10 mouse cellular contexts compared by ENCODE assay signal in genomic region chr6:82872332-82872707, GRCm38 (mm10).
DNase-seq lines count a peak whose midpoint lies in the region; ATAC-seq and TF ChIP-seq lines count a peak whose summit lies in the region.
"Had no signal": no experiment of that assay in that cellular context is flagged by ENCODE, and none has a peak within 500 bp of the region (broad histone marks: within the 10 kb centered on the region; RNA-seq: fewer than 3 reads in every experiment).

No protein-coding gene starts in this region.

- no peak for DNase-seq in kidney, postnatal 14 days
- DNase-seq in MEL-GATA-1-ER (ENCODE audit: extremely low read depth, low read depth), result peak; percentile 84
- peak; percentile 75 for DNase-seq in induced T-regulatory cell, adult 2 months (ENCODE audit: low read depth)
- DNase-seq in right cerebral cortex, postnatal 4 days, result no peak
- DNase-seq in c-Kit-positive CD71-positive TER-119-positive erythroid progenitor cells, embryonic 14.5 days (ENCODE audit: low spot score), result no peak
- no peak for DNase-seq in embryo, embryonic 10.5 days (ENCODE audit: low spot score)
- DNase-seq: cerebellum, adult 8-10 months had no signal

- no peaks in the 10 kb centered on the region for H3K36me3 ChIP-seq in kidney, embryonic 15.5 days
- H3K36me3 ChIP-seq in myocyte (ENCODE audit: control insufficient read depth, insufficient read depth), result no peaks in the 10 kb centered on the region
- H3K36me3 ChIP-seq: neural tube, embryonic 15.5 days had no signal

- no peak for TF ChIP-seq POLR2A in myocyte (IDR thresholded peaks at IDR 0.05; ENCODE audit: insufficient read length, low read depth)

- no peak overlapping the region for H3ac ChIP-seq in myocyte (ENCODE audit: control insufficient read depth, insufficient read length)

- no peak overlapping the region for H3K4me3 ChIP-seq in kidney, embryonic 15.5 days (replicated peaks)
- no peak overlapping the region for H3K4me3 ChIP-seq in myocyte
- H3K4me3 ChIP-seq: neural tube, embryonic 15.5 days had no signal

- H3K4me2 ChIP-seq in kidney, embryonic 15.5 days, result no peak overlapping the region
- H3K4me2 ChIP-seq in myocyte (ENCODE audit: low read depth), result peak overlapping the region; percentile 77
- H3K4me2 ChIP-seq: neural tube, embryonic 15.5 days had no signal

- no peaks in the 10 kb centered on the region for H3K27me3 ChIP-seq in kidney, embryonic 15.5 days
- H3K27me3 ChIP-seq in myocyte (ENCODE audit: control insufficient read depth, insufficient read depth, insufficient read length), result no peaks in the 10 kb centered on the region
- H3K27me3 ChIP-seq: neural tube, embryonic 15.5 days had no signal

- H3K9ac ChIP-seq in kidney, embryonic 15.5 days, result no peak overlapping the region
- H3K9ac ChIP-seq: neural tube, embryonic 15.5 days had no signal

- 84% methylated on average over 6 of the region's 6 CpGs for WGBS in kidney, embryonic 15.5 days

- H3K27ac ChIP-seq in kidney, embryonic 15.5 days, result peak overlapping the region; percentile 41; the same call in 1 of the 2 replicates
- H3K27ac ChIP-seq: neural tube, embryonic 15.5 days had no signal

- no peak for ATAC-seq in kidney, embryonic 15.5 days (replicated peaks; ENCODE audit: low FRiP score)

- peaks cover 6% of the 10 kb centered on the region for H3K4me1 ChIP-seq in kidney, embryonic 15.5 days
- H3K4me1 ChIP-seq: neural tube, embryonic 15.5 days had no signal

- no peaks in the 10 kb centered on the region for H3K9me3 ChIP-seq in kidney, embryonic 15.5 days (replicated peaks)
- H3K9me3 ChIP-seq: neural tube, embryonic 15.5 days had no signal

- H3K79me2 ChIP-seq in myocyte (ENCODE audit: control insufficient read depth, insufficient read depth), result no peaks in the 10 kb centered on the region

TF ChIP-seq in myocyte, 11 proteins besides CTCF, POLR2A, EP300 and RAD21:
- TF ChIP-seq MYOD1 (IDR thresholded peaks at IDR 0.05; ENCODE audit: control insufficient read depth in 1 of 3, insufficient read length in 2 of 3, low read depth in 2 of 3), result no peak
- peak; percentile 34; the same call in 1 of the 2 replicates for TF ChIP-seq CEBPB (IDR thresholded peaks at IDR 0.05; ENCODE audit: insufficient read depth, poor library complexity, severe bottlenecking)
- no peak for TF ChIP-seq SRF (IDR thresholded peaks at IDR 0.05; ENCODE audit: control insufficient read depth, insufficient read length, low read depth)

Comparison
In these comparisons a context has a peak if more than half of its experiments do, and no peak if none do; other contexts are left out.
1. DNase-seq: peak in MEL-GATA-1-ER (single experiment) and induced T-regulatory cell, adult 2 months (single experiment); none in kidney, postnatal 14 days (single experiment), right cerebral cortex, postnatal 4 days (single experiment), c-Kit-positive CD71-positive TER-119-positive erythroid progenitor cells, embryonic 14.5 days (single experiment) and embryo, embryonic 10.5 days (single experiment).